Mouse (Mus musculus) hematopoietic stem cell, adult 5-6 weeks (primary cell): Measurements from ENCODE around the gene Padi3. TPM values are rescaled to one million over a fixed set of nuclear protein-coding genes. Genes with fewer than 3 reads are reported as not detected.

Source experiments
- ATAC-seq, 2 experiments: fragments of 125-278 bp in 1 of 2; replicated peaks in 1 of 2; 2 replicates each; pipeline ENCODE4 v1.8.0; 2016 to 2017; ENCODE audit warnings: inconsistent platforms in 2 of 2, mild to moderate bottlenecking in 2 of 2, moderate number of reproducible peaks in 2 of 2, low read depth in 1 of 2, moderate TSS enrichment in 1 of 2; ENCODE audit not compliant: low FRiP score in 2 of 2, poor library complexity in 2 of 2, severe bottlenecking in 2 of 2, insufficient read depth in 1 of 2, low TSS enrichment in 1 of 2
- total RNA-seq: library from RNA; stranded (forward); fragments of 172-1452, 232-1000 nt; gene quantifications from 2 replicates; pipeline ENCODE4 v1.2.3, GENCODE M21; 2017

Gene Padi3
- total RNA-seq: 0.35 TPM in 1 of 2 replicates, not detected in the other

DNA sequence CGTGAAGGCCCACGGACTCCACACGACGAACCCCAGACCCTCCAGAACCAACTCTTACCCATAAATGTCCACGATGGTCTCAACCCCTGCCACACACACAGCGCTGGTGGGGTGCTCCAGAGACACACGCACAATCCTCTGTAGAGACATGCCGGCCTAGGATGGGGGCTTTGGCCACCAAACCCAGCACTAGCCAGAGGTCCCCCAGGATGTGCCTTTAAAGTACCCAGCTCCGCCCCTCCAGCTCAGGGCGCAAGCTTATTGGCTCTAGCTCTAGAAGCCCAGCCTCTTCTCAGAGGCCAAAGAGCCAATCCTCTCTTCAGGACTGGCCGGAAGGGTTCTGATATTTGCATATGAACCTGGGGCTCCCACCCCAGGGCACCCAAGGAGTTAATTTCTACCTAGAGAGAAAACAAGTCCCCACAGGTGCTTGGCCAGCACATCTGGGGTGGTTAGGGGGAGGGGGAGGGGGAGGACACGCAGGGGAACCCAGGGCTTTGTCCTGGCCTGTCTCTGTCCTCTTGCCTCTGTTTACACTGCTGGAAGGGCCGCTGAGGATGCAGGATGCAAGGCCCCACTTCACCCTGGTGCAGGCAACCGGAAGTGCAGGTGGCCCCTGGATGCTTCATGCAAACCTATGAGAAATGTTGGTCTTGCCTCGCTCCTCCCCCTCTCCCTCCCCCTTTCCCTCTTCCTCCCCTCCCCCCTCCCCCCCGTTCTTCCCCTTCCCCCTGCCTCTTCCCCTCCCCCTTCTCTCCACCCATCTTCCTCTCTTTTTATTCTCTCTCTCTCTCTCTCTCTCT lies at the start of gene Padi3:
Gene Padi3 (minus strand): TSS at position 191 of the 803 bp plus-strand sequence.
- no peak for ATAC-seq

GRCm38 (mm10) chr4:140859291-140859690 lies 48.8 kb upstream of the Padi3 start:
- ATAC-seq: peak; percentile 22 to 24; a peak in 1 of 4 replicates

- ATAC-seq: no peak
These were observed 47.4 kb upstream of the Padi3 start for GRCm38 (mm10) chr4:140857813-140858212.

- peak in 1 of 2 experiments; percentile 31; a peak in 1 of 4 replicates for ATAC-seq
These were observed 46.6 kb upstream of the Padi3 start for GRCm38 (mm10) chr4:140857041-140857440.

- no peak for ATAC-seq
These were observed 44.7 kb upstream of the Padi3 start for GRCm38 (mm10) chr4:140855151-140855550.

DNA sequence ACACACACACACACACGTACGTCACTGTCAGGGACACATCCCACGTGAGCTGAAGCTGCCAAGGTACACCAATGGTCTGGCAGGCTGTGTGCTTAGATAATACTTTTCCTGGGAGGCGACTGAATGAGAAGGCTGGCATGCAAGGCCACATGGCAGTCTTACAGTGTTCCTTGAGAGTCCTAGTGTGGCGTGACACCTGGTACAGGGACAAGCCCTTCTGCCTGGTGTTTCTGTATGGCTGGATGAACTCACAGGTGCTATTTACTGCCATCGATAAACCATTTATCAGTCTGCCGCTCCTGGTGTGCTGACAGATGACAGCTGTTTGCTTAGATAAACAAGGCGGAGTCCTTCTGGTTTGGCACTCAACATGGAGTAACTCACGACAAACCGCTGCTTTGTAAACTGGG lies 44.0 kb upstream of the Padi3 start:
- peak in 1 of 2 experiments; percentile 6; a peak in 1 of 4 replicates for ATAC-seq

GRCm38 (mm10) chr4:140853626-140854025 lies 43.2 kb upstream of the Padi3 start:
- no peak for ATAC-seq

GRCm38 (mm10) chr4:140849310-140849709 lies 38.9 kb upstream of the Padi3 start:
- ATAC-seq: no peak

GRCm38 (mm10) chr4:140845666-140846065 lies 35.2 kb upstream of the Padi3 start, which contains the start of gene Padi1:
Padi1 (minus strand) TSS chr4:140845778.
- no peak for ATAC-seq

GRCm38 (mm10) chr4:140844991-140845390 lies 34.5 kb upstream of the Padi3 start:
- ATAC-seq: no peak

DNA sequence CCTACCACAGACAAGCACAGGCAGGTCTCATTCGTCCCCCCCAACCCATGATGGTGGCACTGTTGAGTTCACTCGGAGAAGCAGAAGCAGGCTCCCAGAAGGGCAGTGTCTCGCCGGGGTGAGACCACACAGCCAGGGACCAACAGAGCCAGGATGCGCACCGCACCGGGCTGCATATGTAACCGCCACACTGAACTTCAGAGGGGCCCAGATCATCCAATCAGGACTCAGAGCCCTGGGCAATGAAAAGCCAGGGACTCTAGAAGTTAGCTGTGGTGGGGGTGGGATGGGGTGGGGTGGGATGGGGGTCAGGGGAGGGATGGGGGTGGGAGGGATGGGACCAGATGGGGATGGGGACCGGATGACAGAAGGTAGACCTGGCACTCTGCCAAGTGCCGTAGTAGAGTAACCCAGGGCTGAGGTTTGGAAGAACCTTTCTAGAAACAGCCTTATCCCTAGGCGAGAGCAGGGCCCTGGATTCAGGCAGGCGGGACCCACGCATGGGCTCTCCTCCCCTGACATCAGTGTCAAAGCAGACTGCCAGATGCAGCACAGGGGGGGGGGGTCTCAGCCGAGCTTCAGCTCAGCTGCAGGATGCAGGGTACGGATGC lies 33.3 kb upstream of the Padi3 start:
- no peak for ATAC-seq

DNA sequence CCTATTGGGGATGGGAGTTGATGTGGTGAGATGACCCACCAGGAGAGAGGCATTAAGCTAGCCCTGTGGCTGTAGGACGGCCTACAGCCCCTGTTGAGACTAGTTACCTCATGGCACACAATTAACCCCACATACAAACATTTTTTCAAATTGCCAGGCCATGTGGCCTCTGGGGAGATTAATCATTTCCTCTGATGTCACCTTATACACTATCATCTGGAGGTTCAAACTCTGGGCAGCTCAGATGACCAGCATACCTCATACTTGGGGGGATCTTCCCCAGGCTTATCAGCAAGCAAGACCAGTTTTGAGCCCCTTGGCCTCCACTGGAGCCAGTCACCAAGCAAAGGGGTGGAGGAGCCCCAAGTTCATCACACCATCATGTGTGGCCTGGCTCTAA lies 32.5 kb upstream of the Padi3 start:
- ATAC-seq: no peak

DNA sequence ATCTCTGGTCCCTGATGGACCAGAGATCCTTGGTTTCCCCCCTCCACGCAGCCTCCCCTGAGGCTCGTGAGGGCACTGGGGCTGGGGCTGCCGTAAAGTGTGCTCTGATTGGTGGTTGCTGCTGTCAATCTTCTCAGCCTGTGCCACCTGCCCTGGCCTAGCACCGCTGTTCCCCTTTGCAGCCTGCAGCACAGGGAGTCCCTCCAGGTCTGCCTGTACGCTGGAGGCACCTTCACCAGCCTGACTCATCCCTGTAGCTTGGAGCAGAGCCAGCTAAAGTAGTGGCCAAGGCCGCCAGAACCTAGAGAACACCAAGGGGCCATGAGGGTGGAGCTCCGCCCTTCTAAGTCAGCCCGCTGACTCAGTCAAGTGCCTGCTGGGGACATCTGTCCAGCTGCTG lies 27.4 kb upstream of the Padi3 start:
- ATAC-seq: peak in 1 of 2 experiments; percentile 54; a peak in 1 of 4 replicates

- no peak for ATAC-seq
These were observed 25.9 kb upstream of the Padi3 start for GRCm38 (mm10) chr4:140836208-140836866.

- peak in 1 of 2 experiments; percentile 52; a peak in 2 of 4 replicates for ATAC-seq
These were observed 25.2 kb upstream of the Padi3 start for GRCm38 (mm10) chr4:140835682-140836081.

DNA sequence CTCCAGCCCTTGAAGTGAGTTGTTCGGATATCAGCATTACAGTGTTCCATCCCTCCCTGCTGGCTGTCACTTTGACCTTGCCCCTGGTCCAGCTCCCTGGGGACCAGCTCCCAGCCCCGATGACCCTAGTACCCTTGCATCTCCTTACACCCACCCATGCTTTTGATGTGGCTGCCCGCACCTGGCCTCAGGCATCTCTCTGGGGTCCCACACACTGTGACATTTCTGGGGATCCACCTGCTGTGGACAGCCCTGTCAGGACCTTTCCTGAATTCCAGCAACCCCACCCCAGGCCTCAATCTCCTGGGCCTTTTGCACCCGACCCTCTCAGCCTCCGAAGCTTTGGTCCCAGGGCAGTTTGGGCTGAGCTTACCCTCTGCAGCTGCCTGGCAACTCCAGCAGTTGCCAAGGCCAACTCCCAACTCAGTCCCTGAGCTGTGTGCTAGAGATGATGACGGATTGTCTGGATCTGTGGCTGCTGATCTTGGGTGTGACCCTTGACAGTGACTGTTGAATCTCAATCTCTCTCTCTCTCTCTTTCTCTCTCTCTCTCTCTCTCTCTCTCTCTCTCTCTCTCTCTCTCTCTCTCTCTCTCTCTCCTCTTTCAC lies 24.0 kb upstream of the Padi3 start:
- no peak for ATAC-seq

- no peak for ATAC-seq
These were observed 22.4 kb upstream of the Padi3 start for GRCm38 (mm10) chr4:140832821-140833220.

DNA sequence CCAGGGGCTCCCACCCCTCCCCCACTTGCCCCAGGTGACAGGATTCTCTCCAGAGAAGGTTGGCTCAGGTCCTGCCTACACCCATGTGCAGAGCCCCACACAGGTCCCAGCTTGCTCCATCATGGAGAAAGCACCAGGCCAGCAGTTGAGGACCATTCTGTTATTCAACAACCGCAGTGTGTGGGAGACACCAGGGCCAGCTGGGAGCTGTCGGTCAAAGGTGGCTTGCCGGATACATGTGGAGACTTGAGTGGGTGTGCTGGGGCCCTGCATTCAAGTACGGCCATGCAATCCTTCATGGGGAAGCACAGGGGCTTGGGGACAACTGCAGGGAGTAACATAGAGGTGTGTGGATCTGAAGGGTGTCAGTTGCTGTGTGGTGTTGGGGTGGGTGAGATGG lies 21.4 kb upstream of the Padi3 start:
- no peak for ATAC-seq
